Mouse (Mus musculus) ZHBTc4 (cell line): ENCODE data around the gene Ccnd1.

Source experiments
- DNase-seq: peaks from one replicate; pipeline ENCODE4 v3.0.0-alpha.2; 2011; ENCODE audit warnings: low read depth, low spot score

Ccnd1 gene

GRCm38 (mm10) chr7:144939344-144940002 lies at the start of gene Ccnd1:
Gene Ccnd1 (minus strand): TSS chr7:144939925.
- peak; percentile 90 for DNase-seq

GRCm38 (mm10) chr7:144988856-144989255 lies 49.1 kb upstream of the Ccnd1 start:
- DNase-seq = no peak

GRCm38 (mm10) chr7:144985100-144985499 lies 45.4 kb upstream of the Ccnd1 start:
- DNase-seq = no peak

- DNase-seq = peak; percentile 67
Observed at GRCm38 (mm10) chr7:144982358-144983110, 42.8 kb upstream of the Ccnd1 start.

- no peak for DNase-seq
Observed at GRCm38 (mm10) chr7:144981426-144982079, 41.8 kb upstream of the Ccnd1 start.

GRCm38 (mm10) chr7:144979814-144980213 lies 40.1 kb upstream of the Ccnd1 start:
- DNase-seq = no peak

- peak; percentile 13 for DNase-seq
Observed at GRCm38 (mm10) chr7:144977121-144977520, 37.4 kb upstream of the Ccnd1 start.

GRCm38 (mm10) chr7:144973461-144973860 lies 33.7 kb upstream of the Ccnd1 start:
- no peak for DNase-seq

GRCm38 (mm10) chr7:144971769-144972168 lies 32.0 kb upstream of the Ccnd1 start:
- peak; percentile 43 for DNase-seq

- DNase-seq = no peak
Observed at GRCm38 (mm10) chr7:144970997-144971768, 31.5 kb upstream of the Ccnd1 start.

- no peak for DNase-seq
Observed at GRCm38 (mm10) chr7:144965893-144966292, 26.2 kb upstream of the Ccnd1 start.

GRCm38 (mm10) chr7:144964316-144964715 lies 24.6 kb upstream of the Ccnd1 start:
- no peak for DNase-seq

- no peak for DNase-seq
Observed at GRCm38 (mm10) chr7:144963911-144964310, 24.2 kb upstream of the Ccnd1 start.

GRCm38 (mm10) chr7:144958509-144959395 lies 19.0 kb upstream of the Ccnd1 start:
- no peak for DNase-seq

- DNase-seq = peak; percentile 95
Observed at GRCm38 (mm10) chr7:144943254-144943653, 3.5 kb upstream of the Ccnd1 start.

GRCm38 (mm10) chr7:144942744-144943135 lies 3.0 kb upstream of the Ccnd1 start:
- peak; percentile 48 for DNase-seq

- DNase-seq = peak; percentile 64
Observed at GRCm38 (mm10) chr7:144942071-144942743, 2.5 kb upstream of the Ccnd1 start.

GRCm38 (mm10) chr7:144941242-144941831 lies 1.6 kb upstream of the Ccnd1 start:
- peak; percentile 96 for DNase-seq

GRCm38 (mm10) chr7:144940585-144940984 lies 860 bp upstream of the Ccnd1 start:
- no peak for DNase-seq
